Mouse (Mus musculus) gastrocnemius, adult 8-10 months (tissue): ENCODE measurements around the gene Ncam2. TPM values are rescaled to one million over a fixed set of nuclear protein-coding genes. Genes with fewer than 3 reads are reported as not detected.
"Not testable (repeated sequence)": the region's sequence is repeated elsewhere in the genome, so short reads cannot be mapped to it uniquely, and the experiment has no call there.

Experiments
- DNase-seq, 2 experiments: peaks; one replicate each; pipeline ENCODE4 v3.0.0; 2022; ENCODE audit warnings: low spot score in 2 of 2
- total RNA-seq, 4 experiments: library from RNA; stranded (reverse); gene quantifications; 2 replicates each; pipeline ENCODE4 v1.2.4; 2022

The Ncam2 gene
- total RNA-seq, 4 experiments from 2014 or later, result 0.11 to 0.54 TPM; not detected in 2

DNA sequence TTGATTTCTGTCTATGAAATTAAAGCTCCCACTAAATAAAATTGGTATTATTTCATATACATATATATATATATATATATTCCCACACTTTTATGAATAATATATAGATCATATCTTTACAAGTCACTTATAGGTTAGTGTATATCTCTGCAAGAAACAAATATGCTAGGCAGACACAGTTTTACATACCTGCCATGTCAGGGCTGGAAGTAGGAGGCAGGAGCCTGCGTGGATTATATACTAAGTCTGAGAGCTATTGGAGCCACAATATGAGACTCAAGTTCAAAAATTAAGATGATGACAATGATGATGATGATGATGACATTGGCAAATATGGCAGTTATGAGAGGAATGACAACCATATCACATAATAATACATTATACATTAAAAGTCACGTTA is 85.4 kb downstream of the Ncam2 start:
- DNase-seq, result no peak

- DNase-seq, result no peak
Measured at GRCm38 (mm10) chr16:81303806-81304205, 103.3 kb downstream of the Ncam2 start.

GRCm38 (mm10) chr16:81309215-81309614 is 108.7 kb downstream of the Ncam2 start:
- no peak for DNase-seq

DNA sequence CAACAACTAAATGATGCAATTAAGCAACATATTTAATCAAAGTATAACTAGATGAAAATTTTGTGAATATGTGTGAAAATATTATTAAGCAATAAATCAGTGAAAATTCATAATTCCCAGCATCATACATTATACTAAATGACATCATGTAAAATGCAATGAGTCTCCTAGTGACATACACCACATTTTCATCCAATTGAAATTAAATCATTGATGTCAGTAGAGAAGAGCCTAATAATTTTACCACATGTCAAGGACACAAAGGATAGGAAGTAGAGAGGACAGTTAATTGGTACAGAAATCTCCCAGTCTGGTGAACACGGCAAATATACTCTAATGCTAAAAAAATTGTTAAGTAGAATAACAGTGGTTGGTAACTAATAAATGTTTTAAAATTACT is 118.5 kb downstream of the Ncam2 start:
- no peak for DNase-seq

GRCm38 (mm10) chr16:81330539-81330938 is 130.0 kb downstream of the Ncam2 start:
- no peak for DNase-seq

DNA sequence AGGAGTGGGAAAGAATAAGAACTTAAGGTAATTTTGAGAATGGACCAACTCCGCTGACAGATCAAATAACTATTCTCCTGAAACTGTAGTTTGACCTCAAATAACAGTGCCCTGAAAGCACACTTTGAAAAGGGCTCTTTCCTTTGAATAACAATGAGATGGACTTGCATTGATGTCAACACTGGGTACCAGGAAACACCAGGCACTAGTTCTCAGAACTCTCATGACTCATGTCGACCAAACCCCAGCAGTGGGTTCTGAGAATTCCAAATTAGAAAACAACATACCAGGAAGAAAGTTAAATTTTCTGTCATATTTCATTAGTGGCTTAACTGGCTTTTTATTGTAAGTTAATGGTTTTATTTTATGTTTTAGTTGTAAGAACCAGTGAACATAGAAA is 165.4 kb downstream of the Ncam2 start:
- no peak for DNase-seq

GRCm38 (mm10) chr16:81374234-81374633 is 173.7 kb downstream of the Ncam2 start:
- no peak for DNase-seq

- no peak for DNase-seq
Measured at GRCm38 (mm10) chr16:81380434-81380833, 179.9 kb downstream of the Ncam2 start.

DNA sequence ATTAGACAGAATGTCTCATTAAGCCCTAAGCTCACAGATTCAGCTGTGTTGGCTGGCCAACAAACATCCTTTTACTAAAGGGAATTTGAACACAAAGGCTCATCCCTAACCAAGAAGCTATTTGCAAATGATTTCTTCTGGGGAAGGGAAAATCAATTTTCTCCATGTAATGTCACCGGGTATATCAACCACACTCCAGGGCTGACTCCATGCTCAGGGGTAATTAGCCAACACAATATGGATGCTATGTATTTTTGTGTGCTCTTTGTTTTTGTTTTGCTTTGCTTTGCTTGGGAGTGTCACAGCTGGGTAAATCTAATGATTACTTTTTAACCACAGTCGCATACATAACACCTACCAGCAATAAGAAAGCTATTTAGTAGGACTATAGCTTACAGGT is 188.1 kb downstream of the Ncam2 start:
- no peak for DNase-seq

DNA sequence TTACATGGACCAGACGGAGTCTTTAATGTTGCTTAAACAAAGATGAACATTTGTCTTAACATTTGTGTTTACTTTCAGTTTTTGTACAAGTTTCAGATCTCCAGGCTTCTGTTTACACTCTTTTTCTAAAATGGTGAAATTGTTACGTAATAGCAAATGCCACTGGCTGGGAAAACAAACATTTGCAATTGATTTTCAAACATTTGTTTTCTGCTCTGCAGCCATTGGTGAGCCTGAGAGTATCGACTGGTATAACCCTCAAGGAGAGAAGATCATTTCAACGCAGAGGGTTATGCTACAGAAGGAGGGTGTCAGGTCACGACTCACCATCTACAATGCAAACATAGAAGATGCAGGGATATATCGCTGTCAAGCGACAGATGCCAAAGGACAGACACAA is 234.1 kb downstream of the Ncam2 start:
- no peak for DNase-seq

GRCm38 (mm10) chr16:81437091-81437867 is 236.8 kb downstream of the Ncam2 start:
- no peak for DNase-seq

DNA sequence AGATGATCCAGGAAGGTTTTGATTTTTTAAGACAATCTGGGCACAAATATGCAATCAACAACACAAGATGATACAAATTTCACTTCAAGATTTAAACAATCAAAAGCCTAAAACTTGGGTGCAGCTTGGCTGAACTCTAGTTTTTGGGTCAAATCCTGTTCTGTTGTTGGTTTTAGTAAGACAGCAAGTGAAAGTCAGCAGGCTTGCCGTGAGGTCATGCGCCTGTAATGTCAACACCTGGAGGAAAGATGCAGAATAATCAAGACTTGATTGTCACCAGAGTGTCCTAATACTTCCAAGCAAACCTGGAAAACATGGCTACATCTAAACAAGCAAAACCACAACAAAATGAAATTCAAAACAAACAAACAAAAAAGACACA is 237.4 kb downstream of the Ncam2 start:
- DNase-seq, result no peak

DNA sequence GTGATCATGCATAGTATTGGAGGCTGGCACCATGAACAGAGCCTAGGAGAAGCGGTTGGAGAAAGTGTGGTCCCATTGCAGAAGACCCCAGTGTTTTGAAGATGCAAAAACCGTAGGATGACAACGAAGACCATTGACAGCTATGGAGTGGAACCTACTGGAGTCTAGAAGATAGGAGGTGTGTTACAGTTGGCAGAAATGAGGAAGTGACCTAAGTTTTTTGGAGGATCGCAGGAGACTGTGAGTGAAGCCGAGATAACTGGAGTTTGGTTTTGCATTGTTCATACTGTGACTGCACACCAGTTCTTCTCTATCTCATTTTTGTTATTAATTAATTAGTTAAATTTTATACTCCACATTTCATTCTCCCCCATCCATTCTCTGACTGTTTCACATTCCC is 250.4 kb downstream of the Ncam2 start:
- DNase-seq, result no peak

- DNase-seq, result no peak
Measured at GRCm38 (mm10) chr16:81452988-81453387, 252.5 kb downstream of the Ncam2 start.

GRCm38 (mm10) chr16:81454472-81454871 is 254.0 kb downstream of the Ncam2 start:
- no peak for DNase-seq

- not testable (repeated sequence) for DNase-seq
Measured at GRCm38 (mm10) chr16:81462731-81463130, 262.2 kb downstream of the Ncam2 start.

GRCm38 (mm10) chr16:81472925-81473324 is 272.4 kb downstream of the Ncam2 start:
- no peak for DNase-seq

- no peak for DNase-seq
Measured at GRCm38 (mm10) chr16:81481058-81481457, 280.6 kb downstream of the Ncam2 start.

DNA sequence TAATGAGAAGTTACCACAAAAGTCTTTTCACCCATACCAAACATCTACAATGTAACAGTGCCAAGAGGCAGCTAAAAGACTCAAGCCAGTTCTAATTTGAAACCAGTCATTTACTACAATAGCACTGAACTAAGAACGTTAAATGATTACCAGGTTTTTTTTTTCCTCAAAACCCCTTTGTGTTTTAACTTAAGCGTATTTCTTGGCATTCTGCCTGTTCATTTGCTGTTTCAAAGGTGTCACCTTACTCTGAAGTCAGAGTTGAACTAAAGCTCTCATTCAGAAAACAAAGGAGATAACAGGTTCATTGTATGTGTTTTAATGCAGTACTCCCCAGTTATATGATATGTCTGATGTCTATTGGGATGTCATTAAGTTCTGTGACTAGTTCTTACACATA is 295.6 kb downstream of the Ncam2 start:
- no peak for DNase-seq

- DNase-seq, result no peak
Measured at GRCm38 (mm10) chr16:81502578-81502977, 302.1 kb downstream of the Ncam2 start.

DNA sequence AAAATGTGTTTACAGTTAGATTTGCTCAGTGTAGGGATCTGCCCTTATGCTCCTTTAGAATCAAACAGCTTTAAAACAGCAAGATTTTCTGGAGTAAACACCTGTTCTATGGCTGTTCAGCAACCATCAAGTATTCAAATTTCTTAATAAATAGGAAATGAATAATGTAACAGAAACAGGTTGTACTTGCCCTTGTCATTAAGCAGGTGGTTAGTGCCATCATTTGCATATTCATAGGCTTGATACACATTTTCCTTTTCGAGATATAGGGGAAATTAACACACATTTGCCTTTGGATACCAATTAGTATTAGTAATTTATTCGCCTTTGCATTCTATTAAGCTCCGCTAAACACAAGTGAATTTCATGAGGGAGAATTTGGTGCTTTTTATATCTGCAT is 335.7 kb downstream of the Ncam2 start:
- no peak for DNase-seq

- no peak for DNase-seq
Measured at GRCm38 (mm10) chr16:81587565-81588107, 387.1 kb downstream of the Ncam2 start.

GRCm38 (mm10) chr16:81623276-81623675 is 422.8 kb downstream of the Ncam2 start:
- no peak for DNase-seq
